Mouse (Mus musculus): Measurements from ENCODE around the gene Map3k4. TPM values are rescaled to one million over a fixed set of nuclear protein-coding genes. Genes with fewer than 3 reads are reported as not detected.

The Map3k4 gene
- polyA plus RNA-seq, 1 experiment from 2014 or later: 42.6 TPM

GRCm38 (mm10) chr17:12221926-12222325 is 96.7 kb downstream of the Map3k4 start:
- H3K9me3 ChIP-seq (ENCODE audit: control insufficient read depth, low read length): no peaks in the 10 kb centered on the region
- no peak overlapping the region for H3K27ac ChIP-seq (ENCODE audit: low read depth)
- no peak for DNase-seq (ENCODE audit: low spot score)
- H3K4me2 ChIP-seq (ENCODE audit: low read length): no peak overlapping the region
- no peak for ATAC-seq (replicated peaks; ENCODE audit: low FRiP score, low TSS enrichment, low read depth)
- WGBS: 55% methylated on average over 6 of the region's 6 CpGs
- peaks cover 77% of the 10 kb centered on the region for H3K36me3 ChIP-seq (ENCODE audit: control insufficient read depth, insufficient read depth, low read length)
- H3K4me1 ChIP-seq (replicated peaks; ENCODE audit: control insufficient read depth, insufficient read depth, low read length): no peaks in the 10 kb centered on the region
- no peak overlapping the region for H3K4me3 ChIP-seq (ENCODE audit: low read depth, low read length)
- H3K9ac ChIP-seq (ENCODE audit: low read length): no peak overlapping the region
- no peaks in the 10 kb centered on the region for H3K27me3 ChIP-seq (replicated peaks; ENCODE audit: control insufficient read depth, insufficient read depth, low read length)

- WGBS: 46% methylated on average over 6 of the region's 6 CpGs
- Histone ChIP-seq H3K27me3 (replicated peaks; ENCODE audit: control insufficient read depth, insufficient read depth, low read length) (no peaks in the 10 kb centered on the region), H3K9ac (ENCODE audit: low read length) (no peak overlapping the region), H3K9me3 (ENCODE audit: control insufficient read depth, low read length) (no peaks in the 10 kb centered on the region), H3K27ac (ENCODE audit: low read depth) (no peak overlapping the region), H3K4me3 (ENCODE audit: low read depth, low read length) (no peak overlapping the region), H3K4me2 (ENCODE audit: low read length) (no peak overlapping the region), H3K4me1 (replicated peaks; ENCODE audit: control insufficient read depth, insufficient read depth, low read length) (no peaks in the 10 kb centered on the region), H3K36me3 (ENCODE audit: control insufficient read depth, insufficient read depth, low read length) (peaks cover 85% of the 10 kb centered on the region)
- DNase-seq (ENCODE audit: low spot score) (no peak), ATAC-seq (replicated peaks; ENCODE audit: low FRiP score, low TSS enrichment, low read depth) (no peak)
These were observed 102.4 kb downstream of the Map3k4 start for GRCm38 (mm10) chr17:12216224-12216623.

GRCm38 (mm10) chr17:12213430-12213829 is 105.2 kb downstream of the Map3k4 start:
- Histone ChIP-seq H3K4me1 (replicated peaks; ENCODE audit: control insufficient read depth, insufficient read depth, low read length) (no peaks in the 10 kb centered on the region), H3K9ac (ENCODE audit: low read length) (no peak overlapping the region), H3K4me2 (ENCODE audit: low read length) (no peak overlapping the region), H3K27me3 (replicated peaks; ENCODE audit: control insufficient read depth, insufficient read depth, low read length) (no peaks in the 10 kb centered on the region), H3K36me3 (ENCODE audit: control insufficient read depth, insufficient read depth, low read length) (peaks cover 62% of the 10 kb centered on the region), H3K4me3 (ENCODE audit: low read depth, low read length) (no peak overlapping the region), H3K27ac (ENCODE audit: low read depth) (no peak overlapping the region), H3K9me3 (ENCODE audit: control insufficient read depth, low read length) (no peaks in the 10 kb centered on the region)
- ATAC-seq (replicated peaks; ENCODE audit: low FRiP score, low TSS enrichment, low read depth) (no peak), DNase-seq (ENCODE audit: low spot score) (no peak)
- WGBS: 81% methylated on average over 8 of the region's 8 CpGs

- Histone ChIP-seq H3K9me3 (ENCODE audit: control insufficient read depth, low read length) (no peaks in the 10 kb centered on the region), H3K4me1 (replicated peaks; ENCODE audit: control insufficient read depth, insufficient read depth, low read length) (peaks cover 7% of the 10 kb centered on the region), H3K36me3 (ENCODE audit: control insufficient read depth, insufficient read depth, low read length) (peaks cover 52% of the 10 kb centered on the region), H3K4me3 (ENCODE audit: low read depth, low read length) (no peak overlapping the region), H3K4me2 (ENCODE audit: low read length) (no peak overlapping the region), H3K9ac (ENCODE audit: low read length) (no peak overlapping the region), H3K27ac (ENCODE audit: low read depth) (no peak overlapping the region), H3K27me3 (replicated peaks; ENCODE audit: control insufficient read depth, insufficient read depth, low read length) (no peaks in the 10 kb centered on the region)
- WGBS: 94% methylated on average over 6 of the region's 6 CpGs
- DNase-seq (ENCODE audit: low spot score): no peak
- ATAC-seq (replicated peaks; ENCODE audit: low FRiP score, low TSS enrichment, low read depth): no peak
These were observed 106.3 kb downstream of the Map3k4 start for GRCm38 (mm10) chr17:12212341-12212740.

GRCm38 (mm10) chr17:12211890-12212289 is 106.7 kb downstream of the Map3k4 start:
- 94% methylated on average over 11 of the region's 11 CpGs for WGBS
- ATAC-seq (replicated peaks; ENCODE audit: low FRiP score, low TSS enrichment, low read depth) (no peak), DNase-seq (ENCODE audit: low spot score) (no peak)
- Histone ChIP-seq H3K9me3 (ENCODE audit: control insufficient read depth, low read length) (no peaks in the 10 kb centered on the region), H3K9ac (ENCODE audit: low read length) (no peak overlapping the region), H3K4me3 (ENCODE audit: low read depth, low read length) (no peak overlapping the region), H3K36me3 (ENCODE audit: control insufficient read depth, insufficient read depth, low read length) (peaks cover 48% of the 10 kb centered on the region), H3K4me1 (replicated peaks; ENCODE audit: control insufficient read depth, insufficient read depth, low read length) (peaks cover 11% of the 10 kb centered on the region), H3K4me2 (ENCODE audit: low read length) (no peak overlapping the region), H3K27ac (ENCODE audit: low read depth) (no peak overlapping the region), H3K27me3 (replicated peaks; ENCODE audit: control insufficient read depth, insufficient read depth, low read length) (no peaks in the 10 kb centered on the region)

- ATAC-seq (replicated peaks; ENCODE audit: low FRiP score, low TSS enrichment, low read depth): peak; percentile 40
- Histone ChIP-seq H3K9ac (ENCODE audit: low read length) (no peak overlapping the region), H3K36me3 (ENCODE audit: control insufficient read depth, insufficient read depth, low read length) (peaks cover 38% of the 10 kb centered on the region), H3K27me3 (replicated peaks; ENCODE audit: control insufficient read depth, insufficient read depth, low read length) (no peaks in the 10 kb centered on the region), H3K4me2 (ENCODE audit: low read length) (no peak overlapping the region), H3K4me1 (replicated peaks; ENCODE audit: control insufficient read depth, insufficient read depth, low read length) (peaks cover 23% of the 10 kb centered on the region), H3K4me3 (ENCODE audit: low read depth, low read length) (no peak overlapping the region), H3K9me3 (ENCODE audit: control insufficient read depth, low read length) (no peaks in the 10 kb centered on the region), H3K27ac (ENCODE audit: low read depth) (no peak overlapping the region)
- peak; percentile 99 for DNase-seq (ENCODE audit: low spot score)
- 30% methylated on average over 8 of the region's 8 CpGs for WGBS
These were observed 108.0 kb downstream of the Map3k4 start for GRCm38 (mm10) chr17:12210544-12211132.

- Histone ChIP-seq H3K4me1 (replicated peaks; ENCODE audit: control insufficient read depth, insufficient read depth, low read length) (peaks cover 33% of the 10 kb centered on the region), H3K9me3 (ENCODE audit: control insufficient read depth, low read length) (no peaks in the 10 kb centered on the region), H3K4me3 (ENCODE audit: low read depth, low read length) (no peak overlapping the region), H3K27me3 (replicated peaks; ENCODE audit: control insufficient read depth, insufficient read depth, low read length) (no peaks in the 10 kb centered on the region), H3K9ac (ENCODE audit: low read length) (no peak overlapping the region), H3K4me2 (ENCODE audit: low read length) (no peak overlapping the region), H3K27ac (ENCODE audit: low read depth) (no peak overlapping the region), H3K36me3 (ENCODE audit: control insufficient read depth, insufficient read depth, low read length) (peaks cover 27% of the 10 kb centered on the region)
- WGBS: 83% methylated on average over 4 of the region's 4 CpGs
- ATAC-seq (replicated peaks; ENCODE audit: low FRiP score, low TSS enrichment, low read depth) (no peak), DNase-seq (ENCODE audit: low spot score) (no peak)
These were observed 109.1 kb downstream of the Map3k4 start for GRCm38 (mm10) chr17:12209481-12209880.

- no peak overlapping the region for H3K4me2 ChIP-seq (ENCODE audit: low read length)
- no peak overlapping the region for H3K9ac ChIP-seq (ENCODE audit: low read length)
- WGBS: 38% methylated on average over 1 of the region's 1 CpGs
- ATAC-seq (replicated peaks; ENCODE audit: low FRiP score, low TSS enrichment, low read depth): no peak
- DNase-seq (ENCODE audit: low spot score): no peak
- peaks cover 44% of the 10 kb centered on the region for H3K4me1 ChIP-seq (replicated peaks; ENCODE audit: control insufficient read depth, insufficient read depth, low read length)
- no peaks in the 10 kb centered on the region for H3K9me3 ChIP-seq (ENCODE audit: control insufficient read depth, low read length)
- no peaks in the 10 kb centered on the region for H3K27me3 ChIP-seq (replicated peaks; ENCODE audit: control insufficient read depth, insufficient read depth, low read length)
- no peak overlapping the region for H3K4me3 ChIP-seq (ENCODE audit: low read depth, low read length)
- H3K36me3 ChIP-seq (ENCODE audit: control insufficient read depth, insufficient read depth, low read length): peaks cover 13% of the 10 kb centered on the region; the same call in 1 of the 2 replicates
- H3K27ac ChIP-seq (ENCODE audit: low read depth): no peak overlapping the region
These were observed 111.5 kb downstream of the Map3k4 start for GRCm38 (mm10) chr17:12207022-12207548.

- WGBS: 57% methylated on average over 3 of the region's 3 CpGs
- no peaks in the 10 kb centered on the region for H3K9me3 ChIP-seq (ENCODE audit: control insufficient read depth, low read length)
- H3K36me3 ChIP-seq (ENCODE audit: control insufficient read depth, insufficient read depth, low read length): peaks cover 5% of the 10 kb centered on the region; the same call in 1 of the 2 replicates
- no peaks in the 10 kb centered on the region for H3K27me3 ChIP-seq (replicated peaks; ENCODE audit: control insufficient read depth, insufficient read depth, low read length)
- no peak overlapping the region for H3K9ac ChIP-seq (ENCODE audit: low read length)
- no peak for DNase-seq (ENCODE audit: low spot score)
- H3K4me2 ChIP-seq (ENCODE audit: low read length): no peak overlapping the region
- peaks cover 44% of the 10 kb centered on the region for H3K4me1 ChIP-seq (replicated peaks; ENCODE audit: control insufficient read depth, insufficient read depth, low read length)
- H3K4me3 ChIP-seq (ENCODE audit: low read depth, low read length): no peak overlapping the region
- no peak for ATAC-seq (replicated peaks; ENCODE audit: low FRiP score, low TSS enrichment, low read depth)
- H3K27ac ChIP-seq (ENCODE audit: low read depth): peak overlapping the region; percentile 34; the same call in 1 of the 2 replicates
These were observed 112.3 kb downstream of the Map3k4 start for GRCm38 (mm10) chr17:12206248-12206647.

Data from intestine, embryonic 14.5 days (tissue).